Mouse (Mus musculus) frontal cortex, adult (tissue): Measurements from ENCODE around the gene Ssxb8.
A peak's percentile ranks its signal among the peaks of the same experiment; 100 is the strongest.
"Not testable (repeated sequence)": the region's sequence is repeated elsewhere in the genome, so short reads cannot be mapped to it uniquely, and the experiment has no call there.

Experiments
- ATAC-seq: cut with Nextera tagmentation; 2 replicates; pipeline ENCODE4 v1.9.2; 2017; ENCODE audit warnings: mild to moderate bottlenecking, moderate library complexity, mixed read lengths; ENCODE audit not compliant: low TSS enrichment

Ssxb8 gene

GRCm38 (mm10) chrX:8690744-8691143, at the start of gene Ssxb8:
Gene Ssxb8, minus strand, starts transcription at chrX:8690844.
- ATAC-seq, result not testable (repeated sequence)

DNA sequence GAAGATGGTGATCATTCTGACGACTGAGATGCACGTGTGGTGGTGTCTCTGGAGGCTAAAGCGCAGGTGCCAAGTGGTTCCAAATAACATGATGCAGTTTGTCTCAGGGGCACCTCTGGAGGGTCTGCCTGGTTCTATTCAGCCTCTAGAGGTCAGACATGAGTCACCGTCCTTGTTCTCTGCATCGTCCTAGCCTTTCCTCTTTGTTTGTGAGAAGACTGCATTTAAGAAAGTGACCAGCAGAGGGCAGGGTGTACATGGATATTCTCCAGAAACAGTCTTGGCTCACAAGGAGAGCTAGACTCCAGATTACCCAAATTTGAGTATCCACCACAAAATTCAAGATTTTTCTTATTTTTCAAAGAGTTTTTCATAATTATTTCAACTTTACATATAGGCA, 42.3 kb upstream of the Ssxb8 start:
- peak; percentile 80 for ATAC-seq

- peak; percentile 73 for ATAC-seq
These were observed 27.6 kb downstream of the Ssxb8 start for GRCm38 (mm10) chrX:8663085-8663484.
